Mouse (Mus musculus) spleen, adult 2 months (tissue): ENCODE results near the gene Wdr74.

ENCODE experiments used
- CTCF ChIP-seq: fragments of 200-500 bp; IDR thresholded peaks from 2 replicates; pipeline ENCODE4 v1.5.1; 2011; ENCODE audit warnings: mild to moderate bottlenecking, inconsistent platforms; ENCODE audit not compliant: insufficient read depth, insufficient read length, insufficient replicate concordance; ENCODE audit errors: extremely low read depth
- POLR2A ChIP-seq: fragments of 200-500 bp; IDR thresholded peaks from 2 replicates; pipeline ENCODE4 v1.6.1; 2011; ENCODE audit warnings: low read depth, low read length, inconsistent platforms

- TF ChIP-seq POLR2A (no peak), CTCF (no peak)
Observed at GRCm38 (mm10) chr19:8706930-8707329, 28.7 kb upstream of the Wdr74 start.
